Mouse (Mus musculus) A20 (cell line): ENCODE results near the gene Gm28308.

Experiments
- DNase-seq: peaks from one replicate; pipeline ENCODE4 v3.0.0-alpha.2; 2011; ENCODE audit warnings: low read depth, low spot score

The Gm28308 gene

GRCm38 (mm10) chr6:52183311-52184080, 29.6 kb downstream of the Gm28308 start:
- no peak for DNase-seq

GRCm38 (mm10) chr6:52182793-52183192, 30.3 kb downstream of the Gm28308 start:
- DNase-seq, result no peak

- no peak for DNase-seq
Measured at GRCm38 (mm10) chr6:52182030-52182429, 31.1 kb downstream of the Gm28308 start.

- no peak for DNase-seq
Measured at GRCm38 (mm10) chr6:52180726-52181125, 32.4 kb downstream of the Gm28308 start.

- DNase-seq, result no peak
Measured at GRCm38 (mm10) chr6:52180213-52180710, 32.9 kb downstream of the Gm28308 start.

- no peak for DNase-seq
Measured at GRCm38 (mm10) chr6:52179690-52180089, 33.4 kb downstream of the Gm28308 start.

- DNase-seq, result no peak
Measured at GRCm38 (mm10) chr6:52178918-52179665, 34.0 kb downstream of the Gm28308 start.

- no peak for DNase-seq
Measured at GRCm38 (mm10) chr6:52177806-52178205, 35.3 kb downstream of the Gm28308 start.

- DNase-seq, result no peak
Measured at GRCm38 (mm10) chr6:52177061-52177735, 35.9 kb downstream of the Gm28308 start, which contains the start of gene 5730596B20Rik. Gene 5730596B20Rik (plus strand): TSS chr6:52177498.

GRCm38 (mm10) chr6:52176391-52176790, 36.7 kb downstream of the Gm28308 start:
- no peak for DNase-seq

- DNase-seq, result no peak
Measured at GRCm38 (mm10) chr6:52175864-52176263, 37.3 kb downstream of the Gm28308 start.

- no peak for DNase-seq
Measured at GRCm38 (mm10) chr6:52174968-52175751, 38.0 kb downstream of the Gm28308 start.

- no peak for DNase-seq
Measured at GRCm38 (mm10) chr6:52173648-52174047, 39.5 kb downstream of the Gm28308 start.

- no peak for DNase-seq
Measured at GRCm38 (mm10) chr6:52172501-52172900, 40.6 kb downstream of the Gm28308 start.

GRCm38 (mm10) chr6:52171938-52172337, 41.2 kb downstream of the Gm28308 start:
- no peak for DNase-seq

GRCm38 (mm10) chr6:52171331-52171730, 41.8 kb downstream of the Gm28308 start:
- no peak for DNase-seq

- no peak for DNase-seq
Measured at GRCm38 (mm10) chr6:52170898-52171223, 42.3 kb downstream of the Gm28308 start.

- no peak for DNase-seq
Measured at GRCm38 (mm10) chr6:52170166-52170897, 42.8 kb downstream of the Gm28308 start.

GRCm38 (mm10) chr6:52169499-52170165, 43.5 kb downstream of the Gm28308 start:
- no peak for DNase-seq
